Mouse (Mus musculus): ENCODE results near the gene Olfr920. TPM values are rescaled to one million over a fixed set of nuclear protein-coding genes. Genes with fewer than 3 reads are reported as not detected.
A peak's percentile ranks its signal among the peaks of the same experiment; 100 is the strongest.

Olfr920 gene
- total and polyA plus RNA-seq, 3 experiments = not detected

DNA sequence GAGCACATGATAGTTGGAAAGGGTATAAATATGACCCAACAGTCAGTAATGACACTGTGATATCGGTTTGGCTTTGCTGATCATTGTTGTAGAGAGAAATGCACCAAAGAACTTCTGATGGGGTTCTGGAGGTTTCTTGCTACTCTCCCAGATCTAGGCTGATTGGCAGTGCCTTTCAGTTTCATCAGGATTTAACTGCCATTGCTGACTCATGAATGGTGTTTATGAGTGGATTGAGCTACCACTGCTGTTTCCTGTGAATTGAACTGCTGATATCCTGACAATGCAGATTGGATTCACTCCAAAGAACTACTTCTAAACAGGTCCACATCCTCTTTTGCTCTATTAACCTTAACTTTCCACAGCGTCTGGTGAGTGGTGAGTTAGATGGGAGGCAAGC is 40.6 kb downstream of the Olfr920 start:
- DNase-seq (ENCODE audit: low read depth, low spot score) = no peak
- Histone ChIP-seq H3K9me3 (replicated peaks; ENCODE audit: insufficient read depth, low read length) (no peaks in the 10 kb centered on the region), H3K27ac (ENCODE audit: control insufficient read depth, low read depth, low read length) (no peak overlapping the region), H3K79me2 (ENCODE audit: control insufficient read depth, insufficient read depth, low read length, poor library complexity) (no peaks in the 10 kb centered on the region), H3K9ac (ENCODE audit: control insufficient read depth, low read depth, low read length, poor library complexity, severe bottlenecking) (no peak overlapping the region), H3K4me1 (ENCODE audit: control insufficient read depth in 1 of 2, insufficient read depth in 2 of 2, low read length in 2 of 2) (no peaks in the 10 kb centered on the region), H3K36me3 (ENCODE audit: control insufficient read depth in 1 of 2, insufficient read depth in 2 of 2, low read length in 2 of 2) (no peaks in the 10 kb centered on the region), H3K27me3 (ENCODE audit: control insufficient read depth in 1 of 2, insufficient read depth in 2 of 2, low read length in 2 of 2) (no peaks in the 10 kb centered on the region), H3K4me3 (ENCODE audit: control insufficient read depth in 1 of 2, insufficient read depth in 1 of 2, low read depth in 2 of 2, low read length in 2 of 2) (no peak overlapping the region)
- no peak for TF ChIP-seq MXI1 (IDR thresholded peaks at IDR 0.05; ENCODE audit: low read depth, low read length)
- no peak for TF ChIP-seq TBP (IDR thresholded peaks at IDR 0.05; ENCODE audit: low read depth, low read length)
- TF ChIP-seq TCF12 (IDR thresholded peaks at IDR 0.05; ENCODE audit: low read depth, low read length) = no peak
- no peak for TF ChIP-seq ZKSCAN1 (IDR thresholded peaks at IDR 0.05; ENCODE audit: low read depth, low read length)

DNA sequence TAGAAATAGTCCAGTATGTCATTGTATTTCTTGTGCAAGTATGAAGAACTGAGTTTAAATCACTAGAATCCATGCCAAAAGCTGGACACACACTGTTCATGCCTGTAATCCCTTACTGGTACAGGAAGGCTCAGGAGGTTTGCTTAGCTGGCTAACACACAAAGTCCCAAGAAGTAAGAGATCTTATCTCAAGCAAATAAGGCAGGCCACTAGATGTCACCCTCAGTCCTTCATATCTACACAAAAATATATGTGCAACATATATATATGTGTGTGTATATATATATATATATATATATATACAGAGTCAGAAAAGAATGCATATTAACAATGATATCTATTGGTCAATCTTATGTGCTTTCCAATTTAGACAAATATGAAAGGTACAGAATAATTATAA is 53.6 kb downstream of the Olfr920 start:
- Histone ChIP-seq H3K36me3 (ENCODE audit: control insufficient read depth in 1 of 2, insufficient read depth in 2 of 2, low read length in 2 of 2) (no peaks in the 10 kb centered on the region), H3K9me3 (replicated peaks; ENCODE audit: insufficient read depth, low read length) (no peaks in the 10 kb centered on the region), H3K79me2 (ENCODE audit: control insufficient read depth, insufficient read depth, low read length, poor library complexity) (no peaks in the 10 kb centered on the region), H3K9ac (ENCODE audit: control insufficient read depth, low read depth, low read length, poor library complexity, severe bottlenecking) (no peak overlapping the region), H3K27me3 (ENCODE audit: control insufficient read depth in 1 of 2, insufficient read depth in 2 of 2, low read length in 2 of 2) (no peaks in the 10 kb centered on the region), H3K27ac (ENCODE audit: control insufficient read depth, low read depth, low read length) (no peak overlapping the region), H3K4me1 (ENCODE audit: control insufficient read depth in 1 of 2, insufficient read depth in 2 of 2, low read length in 2 of 2) (no peaks in the 10 kb centered on the region), H3K4me3 (ENCODE audit: control insufficient read depth in 1 of 2, insufficient read depth in 1 of 2, low read depth in 2 of 2, low read length in 2 of 2) (no peak overlapping the region)
- DNase-seq (ENCODE audit: low read depth, low spot score) = no peak
- no peak for TF ChIP-seq CHD1 (IDR thresholded peaks at IDR 0.05; ENCODE audit: low read depth, low read length)
- TF ChIP-seq CTCF (IDR thresholded peaks at IDR 0.05 in 2 of 3, conservative IDR thresholded peaks at IDR 0.05 in 1 of 3; ENCODE audit: control insufficient read depth in 1 of 3, insufficient read depth in 1 of 3, low read depth in 2 of 3, low read length in 3 of 3, poor library complexity in 1 of 3, severe bottlenecking in 1 of 3) = peak in 1 of 3 experiments; percentile 5; a peak in 1 of 6 replicates
- peak; percentile 21; the same call in 1 of the 2 replicates for TF ChIP-seq GATA1 (IDR thresholded peaks at IDR 0.05; ENCODE audit: low read depth, low read length)
- no peak for TF ChIP-seq NRF1 (IDR thresholded peaks at IDR 0.05; ENCODE audit: insufficient read depth, low read depth, low read length, poor library complexity, severe bottlenecking)
- peak; percentile 12 for TF ChIP-seq RAD21 (IDR thresholded peaks at IDR 0.05; ENCODE audit: low read depth, low read length)

Other genes with a start within 250 kb of the Olfr920 start
- gene Olfr911-ps1, start 230.7 kb upstream of the Olfr920 start, total RNA-seq (2012; rRNA removed) = not detected in 2 replicates
- gene Olfr911-ps1, start 230.7 kb upstream of the Olfr920 start, polyA plus RNA-seq (2012; ENCODE audit: insufficient read depth in 1 of 2, insufficient read length in 2 of 2, low read depth in 1 of 2, low replicate concordance in 2 of 2, missing spikeins in 1 of 2) = not detected
- not detected in 2 replicates for gene Olfr910, start 214.4 kb upstream of the Olfr920 start, total RNA-seq (2012; rRNA removed)
- not detected for gene Olfr910, start 214.4 kb upstream of the Olfr920 start, polyA plus RNA-seq (2012; ENCODE audit: insufficient read depth in 1 of 2, insufficient read length in 2 of 2, low read depth in 1 of 2, low replicate concordance in 2 of 2, missing spikeins in 1 of 2)
- gene Olfr912, start 172.1 kb upstream of the Olfr920 start, total RNA-seq (2012; rRNA removed) = not detected in 2 replicates
- gene Olfr912, start 172.1 kb upstream of the Olfr920 start, polyA plus RNA-seq (2012; ENCODE audit: insufficient read depth in 1 of 2, insufficient read length in 2 of 2, low read depth in 1 of 2, low replicate concordance in 2 of 2, missing spikeins in 1 of 2) = not detected
- gene Olfr913, start 159.5 kb upstream of the Olfr920 start, total RNA-seq (2012; rRNA removed) = not detected in 2 replicates
- not detected for gene Olfr913, start 159.5 kb upstream of the Olfr920 start, polyA plus RNA-seq (2012; ENCODE audit: insufficient read depth in 1 of 2, insufficient read length in 2 of 2, low read depth in 1 of 2, low replicate concordance in 2 of 2, missing spikeins in 1 of 2)
- gene Olfr914, start 147.2 kb upstream of the Olfr920 start, total RNA-seq (2012; rRNA removed) = not detected in 2 replicates
- gene Olfr914, start 147.2 kb upstream of the Olfr920 start, polyA plus RNA-seq (2012; ENCODE audit: insufficient read depth in 1 of 2, insufficient read length in 2 of 2, low read depth in 1 of 2, low replicate concordance in 2 of 2, missing spikeins in 1 of 2) = not detected
- not detected in 2 replicates for gene Olfr916, start 92.4 kb upstream of the Olfr920 start, total RNA-seq (2012; rRNA removed)
- not detected for gene Olfr916, start 92.4 kb upstream of the Olfr920 start, polyA plus RNA-seq (2012; ENCODE audit: insufficient read depth in 1 of 2, insufficient read length in 2 of 2, low read depth in 1 of 2, low replicate concordance in 2 of 2, missing spikeins in 1 of 2)
- gene Olfr917, start 86.5 kb upstream of the Olfr920 start, total RNA-seq (2012; rRNA removed) = not detected in 2 replicates
- gene Olfr917, start 86.5 kb upstream of the Olfr920 start, polyA plus RNA-seq (2012; ENCODE audit: insufficient read depth in 1 of 2, insufficient read length in 2 of 2, low read depth in 1 of 2, low replicate concordance in 2 of 2, missing spikeins in 1 of 2) = not detected
- not detected in 2 replicates for gene Olfr918, start 77.7 kb upstream of the Olfr920 start, total RNA-seq (2012; rRNA removed)
- gene Olfr918, start 77.7 kb upstream of the Olfr920 start, polyA plus RNA-seq (2012; ENCODE audit: insufficient read depth in 1 of 2, insufficient read length in 2 of 2, low read depth in 1 of 2, low replicate concordance in 2 of 2, missing spikeins in 1 of 2) = under 1 TPM in 1 of 2 experiments, not detected in 1; 0.03 TPM
- not detected in 2 replicates for gene Olfr919, start 48.6 kb upstream of the Olfr920 start, total RNA-seq (2012; rRNA removed)
- not detected for gene Olfr919, start 48.6 kb upstream of the Olfr920 start, polyA plus RNA-seq (2012; ENCODE audit: insufficient read depth in 1 of 2, insufficient read length in 2 of 2, low read depth in 1 of 2, low replicate concordance in 2 of 2, missing spikeins in 1 of 2)
- gene Vwa5a, start 34.0 kb upstream of the Olfr920 start, total RNA-seq (2012; rRNA removed) = 4.1 and 5.2 TPM in 2 replicates
- gene Vwa5a, start 34.0 kb upstream of the Olfr920 start, polyA plus RNA-seq (2012; ENCODE audit: insufficient read depth in 1 of 2, insufficient read length in 2 of 2, low read depth in 1 of 2, low replicate concordance in 2 of 2, missing spikeins in 1 of 2) = 1 to 10 TPM in 1 of 2 experiments, not detected in 1; 4.6 TPM
- gene Olfr921, start 20.8 kb downstream of the Olfr920 start, total RNA-seq (2012; rRNA removed) = not detected in 2 replicates
- not detected for gene Olfr921, start 20.8 kb downstream of the Olfr920 start, polyA plus RNA-seq (2012; ENCODE audit: insufficient read depth in 1 of 2, insufficient read length in 2 of 2, low read depth in 1 of 2, low replicate concordance in 2 of 2, missing spikeins in 1 of 2)
- gene Olfr922, start 62.3 kb downstream of the Olfr920 start, total RNA-seq (2012; rRNA removed) = not detected in 2 replicates
- not detected for gene Olfr922, start 62.3 kb downstream of the Olfr920 start, polyA plus RNA-seq (2012; ENCODE audit: insufficient read depth in 1 of 2, insufficient read length in 2 of 2, low read depth in 1 of 2, low replicate concordance in 2 of 2, missing spikeins in 1 of 2)
- gene Olfr923, start 74.2 kb downstream of the Olfr920 start, total RNA-seq (2012; rRNA removed) = not detected in 2 replicates
- gene Olfr923, start 74.2 kb downstream of the Olfr920 start, polyA plus RNA-seq (2012; ENCODE audit: insufficient read depth in 1 of 2, insufficient read length in 2 of 2, low read depth in 1 of 2, low replicate concordance in 2 of 2, missing spikeins in 1 of 2) = not detected
- not detected in 2 replicates for gene Olfr924, start 92.2 kb downstream of the Olfr920 start, total RNA-seq (2012; rRNA removed)
- not detected for gene Olfr924, start 92.2 kb downstream of the Olfr920 start, polyA plus RNA-seq (2012; ENCODE audit: insufficient read depth in 1 of 2, insufficient read length in 2 of 2, low read depth in 1 of 2, low replicate concordance in 2 of 2, missing spikeins in 1 of 2)
- not detected in 2 replicates for gene Olfr26, start 102.8 kb downstream of the Olfr920 start, total RNA-seq (2012; rRNA removed)
- gene Olfr26, start 102.8 kb downstream of the Olfr920 start, polyA plus RNA-seq (2012; ENCODE audit: insufficient read depth in 1 of 2, insufficient read length in 2 of 2, low read depth in 1 of 2, low replicate concordance in 2 of 2, missing spikeins in 1 of 2) = not detected
- gene Olfr926, start 124.8 kb downstream of the Olfr920 start, total RNA-seq (2012; rRNA removed) = not detected in 2 replicates
- gene Olfr926, start 124.8 kb downstream of the Olfr920 start, polyA plus RNA-seq (2012; ENCODE audit: insufficient read depth in 1 of 2, insufficient read length in 2 of 2, low read depth in 1 of 2, low replicate concordance in 2 of 2, missing spikeins in 1 of 2) = not detected
- not detected in 2 replicates for gene Olfr930, start 177.5 kb downstream of the Olfr920 start, total RNA-seq (2012; rRNA removed)
- gene Olfr930, start 177.5 kb downstream of the Olfr920 start, polyA plus RNA-seq (2012; ENCODE audit: insufficient read depth in 1 of 2, insufficient read length in 2 of 2, low read depth in 1 of 2, low replicate concordance in 2 of 2, missing spikeins in 1 of 2) = not detected
- gene Olfr933, start 220.0 kb downstream of the Olfr920 start, total RNA-seq (2012; rRNA removed) = not detected in 2 replicates
- gene Olfr933, start 220.0 kb downstream of the Olfr920 start, polyA plus RNA-seq (2012; ENCODE audit: insufficient read depth in 1 of 2, insufficient read length in 2 of 2, low read depth in 1 of 2, low replicate concordance in 2 of 2, missing spikeins in 1 of 2) = not detected
- gene Olfr934, start 236.0 kb downstream of the Olfr920 start, total RNA-seq (2012; rRNA removed) = not detected in 2 replicates
- not detected for gene Olfr934, start 236.0 kb downstream of the Olfr920 start, polyA plus RNA-seq (2012; ENCODE audit: insufficient read depth in 1 of 2, insufficient read length in 2 of 2, low read depth in 1 of 2, low replicate concordance in 2 of 2, missing spikeins in 1 of 2)
- gene Olfr935, start 247.4 kb downstream of the Olfr920 start, total RNA-seq (2012; rRNA removed) = not detected in 2 replicates
- gene Olfr935, start 247.4 kb downstream of the Olfr920 start, polyA plus RNA-seq (2012; ENCODE audit: insufficient read depth in 1 of 2, insufficient read length in 2 of 2, low read depth in 1 of 2, low replicate concordance in 2 of 2, missing spikeins in 1 of 2) = not detected